Mouse (Mus musculus) myocyte (in vitro differentiated cells): ENCODE results near the gene Lin9. TPM values are rescaled to one million over a fixed set of nuclear protein-coding genes. Genes with fewer than 3 reads are reported as not detected.
A peak's percentile ranks its signal among the peaks of the same experiment; 100 is the strongest.
"Not testable (repeated sequence)": the region's sequence is repeated elsewhere in the genome, so short reads cannot be mapped to it uniquely, and the experiment has no call there.

ENCODE experiments used
- H3K27me3 ChIP-seq: one replicate; pipeline ENCODE4 v1.6.1; 2011; ENCODE audit not compliant: control insufficient read depth, insufficient read depth, insufficient read length
- H3K36me3 ChIP-seq: one replicate; pipeline ENCODE4 v1.6.1; 2011; ENCODE audit not compliant: control insufficient read depth, insufficient read depth
- H3K4me2 ChIP-seq: one replicate; pipeline ENCODE4 v1.6.1; 2011; ENCODE audit warnings: low read depth, control low read depth
- H3K4me3 ChIP-seq: one replicate; pipeline ENCODE4 v1.5.1; 2011; ENCODE audit warnings: mild to moderate bottlenecking, control low read depth, moderate library complexity
- H3K79me2 ChIP-seq: one replicate; pipeline ENCODE4 v1.6.1; 2011; ENCODE audit not compliant: control insufficient read depth, insufficient read depth
- H3ac ChIP-seq: one replicate; pipeline ENCODE4 v1.6.1; 2011; ENCODE audit not compliant: control insufficient read depth, insufficient read length
- CEBPB ChIP-seq: IDR thresholded peaks from 2 replicates; pipeline ENCODE4 v1.6.1; 2011; ENCODE audit warnings: mild to moderate bottlenecking, moderate library complexity; ENCODE audit not compliant: poor library complexity, insufficient read depth, severe bottlenecking
- E2F4 ChIP-seq: IDR thresholded peaks from one replicate; pipeline ENCODE4 v1.6.1; 2011; ENCODE audit warnings: mild to moderate bottlenecking, control low read depth, moderate library complexity; ENCODE audit not compliant: insufficient read depth
- MAX ChIP-seq: IDR thresholded peaks from one replicate; pipeline ENCODE4 v1.6.1; 2011; ENCODE audit warnings: low read depth, mild to moderate bottlenecking, control low read depth
- MYOD1 ChIP-seq, 3 experiments: IDR thresholded peaks; one replicate each; pipeline ENCODE4 v1.6.1; 2011; ENCODE audit warnings: control low read depth in 2 of 3, low read depth in 2 of 3, mild to moderate bottlenecking in 2 of 3, moderate library complexity in 1 of 3; ENCODE audit not compliant: insufficient read length in 2 of 3, control insufficient read depth in 1 of 3
- MYOG ChIP-seq, 3 experiments: IDR thresholded peaks; one replicate each; pipeline ENCODE4 v1.6.1; 2011; ENCODE audit warnings: control low read depth in 2 of 3, low read depth in 2 of 3, mild to moderate bottlenecking in 2 of 3; ENCODE audit not compliant: insufficient read length in 2 of 3, control insufficient read depth in 1 of 3, insufficient read depth in 1 of 3
- POLR2A ChIP-seq: IDR thresholded peaks from one replicate; pipeline ENCODE4 v1.6.1; 2011; ENCODE audit warnings: low read depth, mild to moderate bottlenecking, control low read depth, moderate library complexity; ENCODE audit not compliant: insufficient read length
- POLR2AphosphoS2 ChIP-seq: IDR thresholded peaks from one replicate; pipeline ENCODE4 v1.6.1; 2011; ENCODE audit warnings: low read depth, control low read depth; ENCODE audit not compliant: insufficient read length
- REST ChIP-seq: IDR thresholded peaks from one replicate; pipeline ENCODE4 v1.6.1; 2011; ENCODE audit warnings: mild to moderate bottlenecking, control low read depth, moderate library complexity; ENCODE audit not compliant: insufficient read depth, insufficient read length
- SRF ChIP-seq: IDR thresholded peaks from one replicate; pipeline ENCODE4 v1.6.1; 2011; ENCODE audit warnings: low read depth; ENCODE audit not compliant: control insufficient read depth, insufficient read length
- TCF12 ChIP-seq: IDR thresholded peaks from one replicate; pipeline ENCODE4 v1.6.1; 2011; ENCODE audit warnings: mild to moderate bottlenecking, control low read depth; ENCODE audit not compliant: poor library complexity, insufficient read depth, severe bottlenecking
- TCF3 ChIP-seq: IDR thresholded peaks from one replicate; pipeline ENCODE4 v1.6.1; 2011; ENCODE audit warnings: low read depth, control low read depth; ENCODE audit not compliant: insufficient read length
- USF1 ChIP-seq: IDR thresholded peaks from one replicate; pipeline ENCODE4 v1.6.1; 2011; ENCODE audit warnings: low read depth, mild to moderate bottlenecking, control low read depth, moderate library complexity
- polyA plus RNA-seq: library from polyadenylated mRNA; unstranded; fragments of >200 nt; fragmentation: generic; extraction: Trizol; gene quantifications from one replicate; pipeline ENCODE4 v1.2.1, GENCODE M21; 2012; ENCODE audit warnings: missing spikeins

Lin9 gene
- polyA plus RNA-seq, 1 experiment = 1.9 TPM

DNA sequence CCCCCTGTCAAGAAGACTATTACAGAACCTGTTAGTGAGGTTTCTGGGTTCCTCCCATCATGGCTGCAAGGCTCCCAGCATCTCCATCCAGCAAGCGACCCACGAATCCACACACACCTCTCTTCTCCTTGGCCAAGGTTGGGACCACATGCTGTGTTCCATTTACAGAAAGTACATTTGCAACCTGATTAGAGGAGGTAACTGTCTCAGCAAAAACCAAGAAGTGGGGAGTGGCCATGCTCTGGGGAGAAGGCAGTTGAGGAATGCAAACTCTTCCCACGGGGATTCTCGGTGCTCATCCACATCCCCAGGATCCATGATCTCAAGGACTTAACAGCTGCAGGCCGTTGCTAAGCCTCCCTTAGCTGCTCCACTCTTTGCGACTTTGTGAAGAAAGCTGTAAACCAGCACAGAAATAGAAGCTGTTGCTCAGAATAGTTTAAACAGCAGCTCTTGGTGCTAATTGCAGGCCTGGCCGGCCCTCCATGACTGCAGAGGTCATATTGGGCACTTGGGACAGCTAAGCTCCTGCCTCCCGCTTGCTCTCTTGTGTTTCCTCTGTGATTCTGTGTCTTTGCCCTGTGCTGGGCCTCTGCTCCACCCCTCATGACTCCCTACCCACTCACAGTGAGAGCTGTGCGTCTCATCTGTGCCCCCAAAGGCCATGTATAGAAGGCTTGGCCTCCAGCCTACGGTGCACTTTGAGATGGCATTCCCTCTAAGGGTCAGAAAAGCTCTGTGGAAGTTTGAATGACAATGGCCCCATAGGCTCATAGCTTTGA lies 34.0 kb upstream of the Lin9 start:
- Histone ChIP-seq H3K27me3 (no peaks in the 10 kb centered on the region), H3K4me3 (no peak overlapping the region), H3K36me3 (no peaks in the 10 kb centered on the region), H3K79me2 (no peaks in the 10 kb centered on the region), H3ac (no peak overlapping the region), H3K4me2 (peak overlapping the region; percentile 4)
- TF ChIP-seq MYOD1 (IDR thresholded peaks at IDR 0.05; ENCODE audit: control insufficient read depth in 1 of 3, insufficient read length in 2 of 3, low read depth in 2 of 3) (peak in 2 of 3 experiments; percentile 42 to 73), TCF3 (no peak), TCF12 (peak; percentile 13), MYOG (IDR thresholded peaks at IDR 0.05; ENCODE audit: control insufficient read depth in 1 of 3, insufficient read depth in 1 of 3, insufficient read length in 2 of 3, low read depth in 2 of 3) (peak in 2 of 3 experiments; percentile 63 to 80)

DNA sequence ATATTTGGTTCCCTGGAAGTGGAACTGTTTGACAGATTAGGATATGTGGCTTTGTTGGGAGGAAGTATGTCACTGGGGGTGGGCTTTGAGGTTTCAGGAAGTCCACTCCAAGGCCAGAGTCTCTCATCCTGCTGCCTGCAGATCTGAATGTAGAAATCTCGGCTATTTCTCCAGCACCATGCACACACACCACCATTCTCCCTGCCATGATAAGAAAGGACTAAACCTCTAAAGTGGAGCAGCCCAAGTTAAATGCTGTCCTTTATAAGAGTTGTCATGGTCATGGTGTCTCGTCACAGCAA lies 33.4 kb upstream of the Lin9 start:
- Histone ChIP-seq H3ac (no peak overlapping the region), H3K79me2 (no peaks in the 10 kb centered on the region), H3K36me3 (no peaks in the 10 kb centered on the region), H3K4me2 (peak overlapping the region; percentile 4), H3K27me3 (no peaks in the 10 kb centered on the region), H3K4me3 (no peak overlapping the region)
- TF ChIP-seq POLR2AphosphoS2 = no peak
- no peak for TF ChIP-seq TCF12
- no peak for TF ChIP-seq REST
- TF ChIP-seq E2F4 = no peak
- no peak for TF ChIP-seq USF1
- no peak for TF ChIP-seq MYOG (IDR thresholded peaks at IDR 0.05; ENCODE audit: control insufficient read depth in 1 of 3, insufficient read depth in 1 of 3, insufficient read length in 2 of 3, low read depth in 2 of 3)
- TF ChIP-seq TCF3 = no peak
- TF ChIP-seq MYOD1 (IDR thresholded peaks at IDR 0.05; ENCODE audit: control insufficient read depth in 1 of 3, insufficient read length in 2 of 3, low read depth in 2 of 3) = no peak
- TF ChIP-seq MAX = no peak

DNA sequence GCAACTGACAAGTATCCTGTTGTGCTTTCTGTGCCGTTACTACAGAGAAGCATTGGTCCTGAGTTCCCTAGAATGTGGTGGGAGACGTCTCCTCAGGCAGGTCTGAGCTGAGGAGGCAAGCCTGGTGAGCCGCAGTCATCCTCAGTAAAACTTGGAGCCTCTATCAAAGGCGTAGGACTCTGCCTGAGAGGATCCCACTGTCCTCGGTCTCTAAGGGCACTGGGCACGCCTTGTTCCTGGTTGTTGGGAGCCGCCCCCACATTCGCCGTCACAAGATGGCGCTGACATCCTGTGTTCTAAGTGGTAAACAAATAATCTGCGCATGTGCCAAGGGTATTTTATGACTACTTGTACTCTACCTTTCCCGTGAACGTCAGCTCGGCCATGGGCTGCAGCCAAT lies 29.1 kb upstream of the Lin9 start:
- not testable (repeated sequence) for H3K36me3 ChIP-seq, H3K4me2 ChIP-seq, H3K79me2 ChIP-seq, H3K4me3 ChIP-seq, H3ac ChIP-seq, H3K27me3 ChIP-seq

DNA sequence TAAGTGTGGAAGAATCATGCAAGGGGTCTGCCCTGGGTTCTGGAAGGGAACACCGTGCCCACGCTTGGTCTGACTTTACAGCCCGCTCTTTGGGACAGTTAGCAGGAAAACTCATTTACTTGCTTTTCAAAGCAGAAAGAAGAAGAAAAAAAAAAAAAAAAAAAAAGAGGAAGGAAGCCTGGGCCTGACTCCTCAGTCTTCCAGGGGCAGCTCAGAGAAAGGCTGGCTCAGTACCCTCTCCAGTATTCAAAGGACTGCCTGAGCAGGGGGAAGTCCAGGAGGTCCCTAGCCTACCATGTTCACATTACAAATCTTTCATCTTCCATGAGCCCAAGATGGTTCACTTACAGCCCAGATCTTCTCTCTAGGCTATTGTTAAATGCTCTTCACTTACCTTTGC lies 24.2 kb upstream of the Lin9 start:
- no peaks in the 10 kb centered on the region for H3K36me3 ChIP-seq
- H3K4me3 ChIP-seq = no peak overlapping the region
- no peaks in the 10 kb centered on the region for H3K27me3 ChIP-seq
- TF ChIP-seq CEBPB (no peak), USF1 (no peak)
- H3K4me2 ChIP-seq = no peak overlapping the region
- H3K79me2 ChIP-seq = no peaks in the 10 kb centered on the region
- no peak overlapping the region for H3ac ChIP-seq

DNA sequence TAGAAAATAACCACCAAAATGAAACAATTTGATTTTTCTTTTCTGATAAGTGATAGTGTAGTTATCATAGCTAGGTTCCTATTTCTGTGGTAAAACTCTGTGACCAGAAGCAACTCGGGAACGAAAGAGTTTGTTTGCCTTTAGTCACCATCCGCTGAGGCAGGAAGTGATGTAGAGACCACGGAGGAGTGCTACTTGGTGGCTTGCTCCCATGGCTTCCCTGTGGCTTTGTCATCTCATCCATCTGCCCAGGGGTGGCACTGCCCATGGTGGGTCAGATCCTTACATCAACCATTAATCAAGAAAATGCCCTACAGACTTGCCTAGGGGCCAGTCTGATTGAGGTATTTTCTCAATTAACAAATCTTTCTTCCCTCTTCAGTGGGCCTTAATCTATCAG lies 18.6 kb upstream of the Lin9 start:
- no peak overlapping the region for H3ac ChIP-seq
- no peak overlapping the region for H3K4me3 ChIP-seq
- TF ChIP-seq REST (no peak), USF1 (no peak), SRF (no peak), CEBPB (no peak), E2F4 (no peak), TCF12 (no peak), MAX (no peak), POLR2AphosphoS2 (no peak), MYOG (IDR thresholded peaks at IDR 0.05; ENCODE audit: control insufficient read depth in 1 of 3, insufficient read depth in 1 of 3, insufficient read length in 2 of 3, low read depth in 2 of 3) (no peak), MYOD1 (IDR thresholded peaks at IDR 0.05; ENCODE audit: control insufficient read depth in 1 of 3, insufficient read length in 2 of 3, low read depth in 2 of 3) (no peak), TCF3 (no peak), POLR2A (no peak)
- H3K36me3 ChIP-seq = no peaks in the 10 kb centered on the region
- H3K4me2 ChIP-seq = no peak overlapping the region
- no peaks in the 10 kb centered on the region for H3K27me3 ChIP-seq
- no peaks in the 10 kb centered on the region for H3K79me2 ChIP-seq

DNA sequence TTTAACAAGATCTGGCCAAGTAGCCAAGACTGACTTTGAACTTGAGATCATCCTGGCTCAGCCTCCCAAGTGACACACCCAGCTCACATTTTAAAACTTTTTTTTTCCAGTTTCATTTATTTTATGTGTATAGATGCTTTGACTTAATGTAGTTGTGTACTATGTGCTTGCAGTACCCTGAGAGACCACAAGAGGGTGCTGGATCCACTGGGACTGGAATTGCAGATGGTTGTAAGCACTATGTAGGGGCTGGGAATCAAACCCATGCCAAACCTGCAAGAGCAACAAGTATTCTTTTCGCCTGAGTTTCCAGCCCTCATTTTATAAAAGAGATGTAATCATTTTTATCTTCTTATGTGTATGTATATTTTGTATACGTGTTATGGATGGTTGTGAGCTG lies 17.0 kb upstream of the Lin9 start:
- H3K79me2 ChIP-seq = no peaks in the 10 kb centered on the region

More for the DNA sequence above, 17.0 kb upstream of the Lin9 start:
- Histone ChIP-seq H3K4me2 (no peak overlapping the region), H3K27me3 (no peaks in the 10 kb centered on the region), H3K36me3 (no peaks in the 10 kb centered on the region), H3ac (no peak overlapping the region), H3K4me3 (no peak overlapping the region)
- no peak for TF ChIP-seq MYOG (IDR thresholded peaks at IDR 0.05; ENCODE audit: control insufficient read depth in 1 of 3, insufficient read depth in 1 of 3, insufficient read length in 2 of 3, low read depth in 2 of 3)
